Mouse (Mus musculus): Measurements from ENCODE around the gene Trmt112.

Gene Trmt112

DNA sequence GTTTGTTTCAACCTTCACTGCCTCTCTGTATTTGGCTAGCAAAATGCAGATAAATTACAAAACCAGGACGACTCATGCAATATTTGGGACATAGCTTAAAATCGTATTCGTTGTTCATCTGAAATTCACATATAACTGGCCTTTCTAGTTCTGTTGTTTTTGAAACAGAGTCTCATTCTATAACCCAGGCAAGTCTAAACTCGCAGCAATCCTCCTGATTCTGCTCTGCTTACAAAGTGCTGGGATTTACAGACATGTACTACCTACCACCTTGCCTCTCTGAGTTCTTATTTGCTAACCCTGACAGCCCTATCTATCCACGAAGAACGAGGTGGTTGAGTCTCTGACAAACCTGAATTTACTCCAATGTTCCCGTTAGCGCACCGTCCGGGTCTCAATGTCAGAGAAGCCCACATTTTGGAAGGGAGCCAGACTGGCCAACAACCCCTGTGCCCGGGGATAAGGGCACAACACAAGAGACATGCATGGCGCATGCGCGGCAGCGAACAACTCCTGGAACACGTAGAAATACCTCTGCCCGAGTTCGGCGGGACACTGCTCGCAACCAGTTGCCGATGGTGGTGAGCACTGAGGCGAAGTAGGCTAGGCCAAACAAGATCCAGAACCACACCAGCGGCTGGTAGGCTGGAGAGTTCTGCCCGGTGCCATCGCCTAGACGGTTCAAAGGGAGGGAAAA is 17.2 kb downstream of the Trmt112 start:
- DNase-seq = no peak

DNA sequence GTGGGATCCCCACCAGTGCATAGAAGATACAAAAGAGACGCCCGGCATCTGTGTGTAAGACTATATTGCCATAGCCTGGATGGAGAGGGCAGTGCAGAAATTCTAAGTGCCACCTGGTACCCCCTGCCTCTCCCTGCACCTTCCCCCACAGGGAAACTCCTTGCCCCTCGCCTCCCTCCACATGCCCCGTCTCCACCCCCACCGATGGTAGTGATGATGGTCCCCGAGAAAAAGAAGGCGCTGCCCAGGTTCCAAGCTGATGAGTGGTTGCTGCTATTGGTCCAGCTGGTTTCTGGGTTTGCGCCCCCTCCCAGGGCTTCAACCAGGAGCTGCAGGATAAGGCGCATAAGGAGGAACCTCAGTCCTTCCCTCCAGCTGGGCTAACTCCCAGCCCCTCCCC is 18.6 kb downstream of the Trmt112 start:
- no peak for DNase-seq

DNA sequence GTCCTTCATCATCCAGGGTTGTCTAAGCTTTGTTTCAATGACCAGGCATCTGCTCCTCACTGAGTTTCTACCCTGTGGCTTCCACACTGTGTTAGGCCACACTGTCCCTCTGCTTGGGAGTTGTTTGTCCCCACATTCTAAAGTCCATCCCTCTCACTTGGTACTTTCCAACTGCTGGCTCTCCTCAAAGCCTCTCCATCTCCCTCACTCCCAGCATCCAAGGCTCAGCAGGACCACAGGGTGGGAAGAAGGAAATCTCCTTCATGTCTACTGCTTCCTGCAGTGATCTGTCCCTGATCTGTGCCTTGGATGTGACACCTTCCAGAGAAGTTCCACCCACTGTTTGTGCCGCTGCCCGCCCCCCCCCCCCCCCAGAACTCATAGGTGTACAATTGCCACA is 21.5 kb downstream of the Trmt112 start:
- DNase-seq = no peak

DNA sequence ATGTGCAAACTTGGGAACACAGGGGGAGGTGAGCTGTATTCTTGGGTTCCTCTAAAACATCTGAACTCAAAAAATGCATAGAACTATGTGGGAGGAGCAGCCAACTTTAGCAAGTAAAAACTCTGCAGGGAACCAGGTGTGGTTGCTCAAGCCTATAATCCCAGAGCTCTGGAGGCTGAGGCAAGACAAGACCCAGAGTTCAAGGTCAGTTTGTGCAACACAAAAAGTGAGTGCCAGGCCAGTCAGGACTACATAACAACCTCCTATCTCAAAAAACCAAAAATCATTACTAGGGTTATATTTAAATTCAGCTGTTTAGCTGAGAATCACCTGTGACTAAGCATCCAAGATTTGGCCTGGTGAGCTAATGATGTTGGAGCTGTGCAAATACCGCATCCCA is 22.5 kb downstream of the Trmt112 start:
- no peak for DNase-seq

DNA sequence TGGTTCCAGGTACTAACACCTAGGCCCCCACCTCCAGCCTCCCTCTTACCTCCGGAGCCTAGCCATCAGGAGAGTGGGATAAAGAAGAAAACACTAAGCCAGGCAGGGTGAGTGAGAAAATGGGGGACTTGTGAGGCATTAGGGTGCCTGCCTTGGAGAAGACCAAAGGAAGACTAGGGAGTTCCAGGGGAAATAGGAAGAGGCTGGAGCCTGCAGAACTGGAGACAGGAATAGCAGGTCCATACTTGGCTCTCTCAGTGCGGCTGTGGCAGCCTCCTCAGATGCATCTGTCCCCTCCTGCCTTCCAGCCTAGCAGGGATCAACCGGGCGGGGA is 23.6 kb downstream of the Trmt112 start:
- DNase-seq = no peak

DNA sequence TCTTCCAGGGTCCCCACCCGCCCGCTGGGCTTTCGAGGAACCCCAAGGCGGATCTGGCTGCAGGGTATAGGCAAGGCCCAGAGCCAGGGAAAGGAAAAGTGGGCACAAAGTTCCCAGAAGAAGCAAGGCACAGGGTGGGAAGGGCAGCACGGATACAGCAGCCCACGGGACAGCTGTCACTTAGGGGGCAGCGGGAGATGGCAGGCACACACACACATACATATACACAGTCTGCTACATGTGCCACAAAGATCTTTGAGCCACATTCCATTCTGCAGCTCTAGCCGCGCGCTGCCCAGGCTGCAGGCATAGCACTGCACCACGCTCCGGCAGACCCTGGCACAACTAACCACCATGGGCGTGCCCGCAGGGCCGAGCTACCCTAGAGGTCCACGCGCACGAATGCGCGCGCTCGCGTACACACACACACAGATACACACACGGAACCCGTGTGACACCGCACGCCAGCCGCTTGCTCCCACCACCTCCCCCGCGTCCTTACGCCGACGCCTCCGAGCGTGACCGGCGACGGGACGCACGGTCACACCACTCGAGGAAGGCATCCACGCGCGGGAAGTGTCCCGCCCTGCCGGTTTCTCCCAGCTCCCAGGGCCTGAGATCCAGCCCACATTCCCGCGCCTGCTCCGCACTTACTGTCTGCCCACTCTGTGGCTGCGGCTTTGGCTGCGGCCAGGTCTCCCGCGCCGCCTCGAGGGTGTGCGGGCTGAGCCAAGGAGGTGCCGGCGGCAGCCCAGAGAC is 24.1 kb downstream of the Trmt112 start:
- peak; percentile 65 for DNase-seq

DNA sequence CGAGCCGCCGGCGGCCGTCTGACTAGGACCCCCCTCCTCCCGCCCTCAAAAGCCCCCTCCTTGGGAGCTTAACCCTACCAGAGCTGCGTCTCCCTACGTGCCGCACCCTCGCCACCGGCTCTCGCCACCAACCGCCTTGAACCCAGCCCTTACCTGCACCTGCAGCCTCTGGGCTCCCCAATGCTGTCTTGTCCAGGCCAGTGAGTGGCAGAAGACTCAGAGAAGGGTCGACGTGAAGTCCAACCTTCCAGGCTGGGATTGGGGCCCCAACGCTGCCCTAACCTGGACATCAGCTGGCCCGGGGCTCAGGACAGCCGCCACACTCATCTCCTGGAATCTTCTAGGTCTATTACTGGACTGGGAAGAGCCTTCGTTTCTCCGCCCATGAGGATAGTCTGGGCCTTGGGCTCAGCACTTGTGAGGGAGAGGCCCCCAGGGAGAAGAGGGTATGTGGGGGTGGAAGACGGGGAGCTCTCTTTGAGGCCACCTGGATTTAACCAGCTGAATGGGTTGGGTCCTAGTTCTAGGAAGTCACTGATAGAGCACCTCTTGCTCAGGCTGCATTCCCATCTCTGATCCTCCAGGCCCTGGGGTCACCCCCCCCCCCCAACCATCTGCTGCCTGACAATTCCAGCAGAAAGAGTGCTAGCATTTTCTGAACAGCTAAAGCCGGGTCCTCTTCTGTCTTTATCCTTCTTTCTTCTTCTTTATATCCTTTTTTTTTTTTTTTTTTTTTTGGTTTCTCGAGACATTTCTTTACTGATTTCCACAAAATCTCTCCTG is 24.9 kb downstream of the Trmt112 start, which contains the start of gene Kcnk4:
TSS of gene Kcnk4 (minus strand) at position 321 of the 783 bp plus-strand sequence.
- DNase-seq = no peak

DNA sequence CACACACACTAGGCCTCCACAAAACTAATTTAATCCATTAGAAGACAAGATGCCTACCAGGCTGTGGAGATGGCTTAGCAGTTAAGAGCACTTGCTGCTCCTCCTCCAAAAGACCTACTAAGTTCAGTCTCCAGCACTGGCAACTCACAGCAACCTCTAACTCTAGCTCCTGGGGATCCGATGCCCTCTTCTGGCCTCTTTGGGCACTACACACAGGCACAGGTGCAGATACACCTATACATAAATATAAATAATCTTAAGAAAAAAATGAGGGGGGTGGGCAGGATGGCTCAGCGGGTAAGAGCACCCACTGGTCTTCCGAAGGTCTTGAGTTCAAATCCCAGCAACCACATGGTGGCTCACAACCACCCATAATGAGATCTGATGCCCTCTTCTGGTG is 26.8 kb downstream of the Trmt112 start:
- no peak for DNase-seq

DNA sequence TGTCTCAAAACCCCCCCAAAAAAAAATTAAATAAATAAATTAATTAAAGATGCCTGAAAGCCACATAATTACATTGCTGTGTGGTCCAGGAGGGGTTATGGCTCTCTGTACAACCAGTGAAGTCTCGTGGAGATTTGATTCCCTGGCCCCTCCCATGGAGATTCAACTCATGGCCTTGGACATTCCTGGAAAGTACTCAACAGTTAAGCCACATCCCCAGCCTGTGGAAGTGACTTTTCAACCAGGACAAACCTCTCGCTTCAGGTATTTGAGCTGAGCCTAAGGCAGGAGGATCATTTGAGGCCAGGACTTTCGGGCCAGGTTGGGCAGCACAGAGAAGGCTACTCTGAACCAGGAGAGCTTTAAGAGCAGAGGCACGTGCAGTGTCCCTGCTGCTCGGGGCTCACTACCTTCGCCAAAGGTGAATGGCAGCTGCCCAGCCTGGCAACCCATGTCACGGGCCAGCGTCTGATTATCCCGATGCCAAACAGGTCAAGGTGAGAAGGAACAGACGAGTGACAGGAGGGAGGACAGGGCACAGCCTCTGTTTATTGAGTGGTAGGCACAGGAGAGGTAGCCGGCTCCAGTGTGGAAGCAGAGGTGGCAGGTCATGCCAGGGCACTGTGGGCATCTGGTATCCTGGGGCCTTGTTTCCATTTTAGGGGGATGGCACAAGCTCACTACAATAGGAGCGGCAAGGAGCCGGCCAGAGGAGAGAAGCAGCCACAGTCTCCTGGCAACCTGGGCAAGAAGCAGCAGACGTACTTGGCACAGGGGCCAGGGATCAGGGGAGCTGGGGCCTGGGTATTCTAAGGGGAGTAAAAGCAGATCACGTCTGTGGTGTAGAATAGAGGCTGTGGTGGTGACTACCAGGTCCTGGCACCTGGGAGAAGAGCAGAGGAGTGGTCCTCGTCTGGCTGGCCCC is 28.3 kb downstream of the Trmt112 start:
- peak; percentile 73 for DNase-seq

DNA sequence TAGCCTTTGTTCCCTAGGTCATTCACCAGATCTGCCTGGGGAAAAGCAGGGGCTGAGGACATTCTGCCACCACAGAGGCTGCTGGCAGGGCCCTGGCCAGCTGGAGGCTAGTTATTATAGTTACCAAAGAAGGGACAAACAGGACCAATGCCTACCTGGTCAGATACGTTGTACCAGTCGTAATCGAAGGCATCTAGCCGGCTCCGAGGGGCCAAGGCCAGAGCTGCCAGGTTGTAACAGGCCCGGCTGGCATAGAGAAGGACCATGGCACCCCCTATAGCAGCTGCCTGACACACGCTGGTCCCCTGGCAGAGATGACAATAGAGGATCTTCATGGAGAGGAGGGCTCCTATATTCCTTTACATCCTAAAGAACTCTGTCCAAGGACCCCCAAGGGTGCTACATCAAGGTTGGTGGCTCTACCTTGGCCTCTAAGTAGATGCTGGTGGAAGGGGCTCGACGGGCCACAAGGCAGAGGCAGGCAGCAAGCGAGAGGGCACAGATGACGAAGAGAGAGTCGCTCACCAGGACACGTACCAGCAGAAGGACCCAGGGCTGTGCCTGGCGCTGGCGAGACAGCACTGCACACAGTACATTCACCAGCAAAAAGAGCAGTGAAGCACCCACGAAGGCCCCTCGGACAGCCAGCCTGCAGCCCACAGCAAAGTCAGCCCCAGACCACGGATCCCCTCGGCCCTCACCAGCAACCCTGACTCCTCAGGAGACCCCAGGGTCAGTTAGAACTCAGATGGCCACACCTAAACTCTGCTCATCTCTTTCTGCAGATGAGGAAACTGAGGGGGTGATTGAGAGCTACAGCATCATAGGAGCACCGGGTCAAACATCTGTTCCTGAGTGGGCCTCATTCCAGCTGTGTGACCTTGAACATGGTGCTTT is 29.9 kb downstream of the Trmt112 start:
- DNase-seq = peak; percentile 41

DNA sequence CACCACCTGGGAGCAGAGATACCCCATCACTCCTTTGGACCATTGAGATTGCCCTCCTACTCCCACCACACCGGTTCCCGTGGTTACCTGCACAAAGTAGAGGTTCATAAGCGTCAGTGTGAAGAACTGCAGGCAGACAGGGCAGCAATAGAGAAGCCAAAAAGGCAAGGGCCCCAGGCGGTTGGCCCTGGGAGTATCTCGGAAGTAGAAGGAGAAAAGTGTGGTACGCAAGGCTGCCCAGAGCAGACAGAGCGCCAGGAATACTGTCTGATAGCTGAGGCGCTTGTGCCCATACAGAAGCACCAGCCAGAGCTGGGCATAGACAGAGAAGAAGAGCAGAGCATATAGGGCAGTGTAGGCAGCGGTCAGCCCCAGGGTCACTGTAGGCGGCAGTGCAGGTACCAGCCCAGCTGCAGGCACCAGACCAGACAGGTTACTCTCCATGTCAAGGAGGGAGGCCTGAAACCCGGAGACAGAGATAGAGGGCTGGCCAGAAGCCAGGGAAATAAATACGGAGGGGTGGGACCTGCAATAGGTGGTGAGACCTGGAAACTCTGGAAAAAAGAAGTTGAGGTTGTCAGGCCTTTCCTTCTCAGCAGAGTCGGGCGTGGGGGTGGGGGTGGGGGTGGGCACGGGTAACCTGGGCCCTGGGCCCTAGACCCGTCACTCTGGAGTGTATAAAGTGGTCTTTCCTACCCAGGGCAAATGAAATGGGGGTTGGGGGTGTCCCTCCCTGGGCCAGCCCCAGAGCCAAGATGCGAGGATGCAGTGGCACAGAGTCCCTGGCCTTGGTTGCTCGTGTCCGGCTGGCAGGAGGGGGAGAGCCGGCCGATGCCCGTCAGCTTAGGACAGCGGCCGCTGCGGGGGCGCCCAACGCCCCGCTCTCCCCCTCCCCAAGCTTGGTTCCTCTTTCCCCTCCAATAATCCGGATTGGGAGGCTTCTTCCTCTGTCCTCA is 31.2 kb downstream of the Trmt112 start:
- peak; percentile 52 for DNase-seq

DNA sequence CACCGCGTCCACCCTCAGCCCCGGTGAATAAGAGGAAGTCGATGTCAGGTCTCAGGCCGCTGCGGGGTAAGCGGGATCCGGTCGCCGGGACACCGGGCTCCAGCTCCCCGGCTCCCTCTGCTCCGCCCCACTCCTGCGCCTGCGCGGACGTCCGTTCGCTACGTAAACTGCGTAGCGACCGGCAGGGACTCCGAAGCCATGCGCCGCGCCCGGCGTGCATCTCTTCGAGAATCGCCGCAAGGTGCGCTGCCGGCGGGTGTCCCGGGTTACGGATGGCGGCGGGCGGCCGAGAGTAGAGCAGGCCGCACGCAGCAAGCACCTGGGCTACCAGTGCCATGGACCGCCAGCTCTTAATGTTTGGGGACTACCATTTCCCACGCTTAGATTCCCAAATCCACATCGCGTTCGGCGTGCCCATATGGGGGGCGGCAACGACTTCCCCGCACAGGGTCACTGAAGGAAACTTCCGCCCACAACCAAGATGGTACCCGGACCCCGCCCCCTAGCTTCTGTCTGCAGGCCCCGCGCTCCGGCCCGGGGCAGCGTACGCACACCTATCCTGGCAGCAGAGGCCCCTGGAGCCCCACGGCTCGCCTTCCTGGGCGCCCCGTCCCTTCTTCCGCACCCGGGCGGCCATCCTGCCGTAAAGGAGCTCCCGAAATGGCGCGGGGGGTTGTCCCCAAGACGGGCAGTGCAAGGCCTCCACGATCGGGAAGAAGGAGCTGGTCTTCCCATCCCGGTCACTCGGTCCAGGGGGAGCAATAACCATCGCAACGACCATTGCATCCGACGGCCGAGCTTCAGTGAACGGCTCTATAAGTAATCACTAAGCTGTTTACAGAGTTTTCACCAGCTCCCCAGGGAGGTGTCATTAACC is 32.1 kb downstream of the Trmt112 start, which contains the start of gene Bad:
TSS of gene Bad (plus strand) at position 490 of the 877 bp plus-strand sequence.
- peak; percentile 95 for DNase-seq

DNA sequence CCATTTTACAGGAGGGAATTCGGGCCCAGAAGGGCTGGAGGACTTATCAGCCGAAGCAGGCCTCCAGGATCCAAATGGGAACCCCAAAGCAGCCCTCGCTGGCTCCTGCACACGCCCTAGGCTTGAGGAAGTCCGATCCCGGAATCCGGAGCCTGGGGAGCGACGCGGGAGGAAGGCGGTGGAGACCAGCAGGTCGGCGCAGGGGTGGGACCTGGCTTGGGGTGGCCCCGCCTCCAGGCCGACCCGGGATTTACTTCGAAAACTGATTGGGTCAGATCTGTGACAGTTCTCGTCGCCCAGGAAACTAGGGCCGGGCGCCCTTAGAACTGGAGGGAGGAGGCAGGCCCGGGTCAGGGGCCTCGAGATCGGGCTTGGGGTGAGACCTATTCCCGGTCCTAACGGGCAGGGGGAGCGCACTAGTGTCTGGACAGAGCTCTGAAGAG is 32.8 kb downstream of the Trmt112 start, which contains the start of gene Gpr137:
TSS of gene Gpr137 (minus strand) at position 232 of the 443 bp plus-strand sequence.
- peak; percentile 93 for DNase-seq

DNA sequence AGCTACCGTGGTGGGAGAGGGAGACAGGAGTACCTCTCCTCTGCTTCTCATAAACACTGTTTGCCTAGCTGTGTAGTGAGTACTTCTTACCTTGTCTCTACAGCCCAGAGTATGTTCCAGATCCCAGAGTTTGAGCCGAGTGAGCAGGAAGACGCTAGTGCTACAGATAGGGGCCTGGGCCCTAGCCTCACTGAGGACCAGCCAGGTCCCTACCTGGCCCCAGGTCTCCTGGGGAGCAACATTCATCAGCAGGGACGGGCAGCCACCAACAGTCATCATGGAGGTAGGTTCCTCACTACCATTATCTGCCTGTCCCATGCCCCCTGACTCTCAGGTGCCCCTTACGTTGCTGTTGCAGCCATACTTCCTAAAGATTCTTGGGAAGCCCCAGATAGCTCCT is 33.3 kb downstream of the Trmt112 start:
- DNase-seq = no peak

DNA sequence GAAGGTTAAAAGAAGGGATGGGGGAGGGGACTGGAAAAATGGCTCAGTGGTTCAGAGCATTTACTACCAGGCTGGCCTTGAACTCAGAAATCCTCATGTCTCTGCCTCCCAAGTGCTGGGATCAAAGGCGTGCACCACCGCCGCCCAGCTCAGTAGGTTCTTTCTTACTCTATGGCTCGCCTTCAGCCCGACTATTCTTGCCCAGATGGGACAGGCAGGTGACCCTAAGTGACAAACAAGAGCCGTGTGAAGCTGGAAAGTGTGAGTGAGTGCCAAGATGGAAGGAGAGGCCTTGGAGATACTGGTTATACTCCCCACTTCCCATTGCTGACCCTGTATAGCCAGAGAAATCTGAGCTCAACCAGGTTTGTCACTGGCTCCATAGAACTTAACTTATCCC is 34.2 kb downstream of the Trmt112 start:
- DNase-seq = no peak

DNA sequence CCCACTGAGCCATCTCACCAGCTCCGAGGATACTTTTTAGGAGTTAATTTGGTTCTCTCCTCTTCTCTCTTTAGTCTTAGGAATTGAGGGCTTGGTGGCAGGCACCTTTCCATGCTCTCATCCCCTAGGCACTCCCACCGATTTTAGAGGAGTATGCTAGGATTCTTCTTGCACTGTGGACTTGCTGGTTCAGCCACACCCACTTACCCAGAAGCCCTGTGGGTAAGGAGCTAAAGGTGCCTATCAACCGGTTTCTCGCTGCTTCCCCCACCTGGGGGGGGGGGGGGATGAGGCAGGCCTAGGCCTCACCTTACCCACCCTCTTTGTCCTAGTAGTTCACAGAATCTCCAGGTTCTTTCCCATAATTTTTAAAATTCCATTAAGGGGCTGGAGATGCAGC is 38.2 kb downstream of the Trmt112 start:
- no peak for DNase-seq

DNA sequence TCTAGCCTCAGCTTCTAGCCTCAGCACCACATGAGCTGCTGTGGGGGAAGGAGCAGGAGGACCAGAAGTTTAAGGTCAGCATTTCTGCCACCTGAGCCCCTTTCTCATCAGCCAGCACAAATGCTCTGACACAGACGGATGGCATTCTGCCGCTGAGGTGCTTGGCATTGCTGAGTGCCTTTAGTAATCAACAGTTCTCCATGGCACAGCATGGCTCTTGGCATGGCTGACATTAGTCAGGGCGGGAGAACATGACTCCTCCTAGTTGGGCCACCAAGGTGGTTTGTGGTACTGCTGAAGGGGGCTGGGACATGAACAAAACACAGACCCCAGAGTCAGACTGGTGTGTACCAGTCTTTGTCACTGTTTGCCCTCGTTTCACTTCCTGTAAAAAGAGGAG is 38.7 kb downstream of the Trmt112 start:
- peak; percentile 66 for DNase-seq

DNA sequence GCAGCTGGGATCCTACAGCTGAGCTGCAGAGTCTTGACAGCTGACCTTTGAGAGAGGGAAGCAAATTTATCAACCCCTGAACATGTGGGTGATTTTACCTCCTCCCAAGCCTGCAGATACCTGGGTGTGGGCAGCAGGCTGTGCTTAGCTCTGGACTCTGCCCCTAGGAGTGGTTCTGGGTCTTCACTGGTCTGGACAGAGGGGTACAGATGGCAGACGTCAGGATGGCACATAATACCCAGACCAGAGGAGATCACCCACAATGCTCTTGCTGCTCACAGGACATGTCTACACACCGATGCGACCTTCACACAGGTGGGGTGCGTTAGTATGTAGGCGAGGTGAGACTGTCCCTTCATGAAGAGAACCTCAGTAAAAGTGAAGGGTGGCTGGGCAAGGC is 40.0 kb downstream of the Trmt112 start:
- no peak for DNase-seq

DNA sequence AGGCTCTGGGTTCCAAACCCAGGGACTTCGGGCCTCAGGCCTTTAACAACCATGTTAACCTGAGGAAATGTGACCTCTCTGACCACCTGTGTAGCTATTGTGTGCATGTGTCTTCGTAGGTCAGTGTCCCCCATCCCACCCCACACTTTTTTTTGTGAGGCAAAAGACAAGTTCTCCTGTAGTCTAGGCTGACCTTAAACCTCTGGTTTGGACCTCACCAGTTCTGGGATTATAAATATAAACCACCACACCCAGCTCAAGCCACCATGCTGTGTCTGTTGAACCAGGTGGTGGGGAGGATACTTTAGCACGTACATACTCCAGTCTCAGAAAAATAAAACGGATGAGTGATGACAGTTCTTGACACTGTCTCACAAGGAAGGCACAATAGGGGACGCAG is 40.5 kb downstream of the Trmt112 start:
- DNase-seq = no peak

Data from cerebellum, adult 8-10 months (tissue).